Mouse (Mus musculus) spleen, postnatal 36 days (tissue): ENCODE measurements around the gene Actr2.
"Not testable (repeated sequence)": the region's sequence is repeated elsewhere in the genome, so short reads cannot be mapped to it uniquely, and the experiment has no call there.

Experiments
- DNase-seq, 2 experiments: peaks; one replicate each; pipeline ENCODE4 v3.0.0; 2022; ENCODE audit warnings: low spot score in 2 of 2, mixed read lengths in 1 of 2

Actr2 gene

DNA sequence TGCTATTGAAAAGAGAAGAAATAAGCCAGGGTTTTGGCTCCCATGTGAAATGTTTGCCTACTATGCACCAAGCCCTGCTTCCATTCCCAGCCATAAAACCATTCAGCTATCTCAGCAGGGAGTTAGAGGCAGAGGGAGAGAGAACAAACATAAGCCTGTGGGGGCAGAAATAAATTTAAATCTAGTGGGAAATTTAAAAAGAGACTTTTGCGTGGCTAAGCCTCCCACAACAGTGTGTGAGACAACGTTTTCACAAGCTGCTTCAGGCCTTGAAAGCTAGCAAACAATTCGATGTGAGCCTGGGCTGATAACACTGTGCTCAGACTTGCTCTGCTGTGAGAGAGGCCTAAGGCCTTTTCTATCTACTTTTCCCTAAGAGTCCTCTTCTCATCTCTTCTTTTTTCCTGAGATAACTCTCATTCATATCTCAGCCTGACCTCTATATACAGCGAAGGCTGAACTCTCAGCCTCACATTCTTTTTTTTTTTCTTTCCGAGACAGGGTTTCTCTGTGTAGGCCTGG, 3.4 kb upstream of the Actr2 start:
- DNase-seq: no peak

DNA sequence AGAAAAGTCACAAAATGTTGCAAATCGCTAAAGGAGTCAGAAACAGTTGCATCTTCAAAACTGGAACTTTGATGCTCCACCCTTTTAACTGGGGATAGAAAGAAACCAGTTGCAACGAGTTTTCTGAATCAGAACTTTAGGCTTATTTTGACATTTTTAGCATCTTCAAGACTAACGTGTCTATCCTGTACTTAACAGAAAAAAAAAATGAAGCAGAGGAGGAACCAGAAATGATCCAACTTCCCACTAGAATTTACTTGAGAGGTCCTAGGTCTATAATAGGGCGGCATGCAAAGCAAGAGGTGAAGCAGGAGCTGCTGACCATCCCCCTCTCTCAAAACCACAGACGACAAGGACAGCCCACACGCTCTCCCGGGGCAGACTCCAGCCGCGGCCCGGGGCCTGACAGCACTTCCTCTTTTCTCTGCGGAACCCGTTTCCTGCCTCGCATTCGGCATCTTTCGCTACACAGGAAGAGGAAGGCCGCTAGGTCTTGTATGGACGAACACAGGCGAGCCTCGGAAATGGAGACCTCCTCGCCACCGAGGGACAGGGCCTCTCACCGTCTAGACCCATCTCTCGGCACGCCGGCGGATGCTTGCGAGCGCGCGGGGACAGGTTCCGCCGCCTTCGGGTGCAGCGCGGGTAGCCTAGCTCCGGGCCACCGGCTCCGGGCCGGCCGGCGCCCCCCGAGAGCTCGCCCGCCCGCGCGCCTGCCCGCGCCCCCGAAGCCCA, 540 bp downstream of the Actr2 start:
- DNase-seq: peak; percentile 94 to 95

- DNase-seq: no peak
Observed at GRCm38 (mm10) chr11:20108151-20108550, 4.6 kb downstream of the Actr2 start.

DNA sequence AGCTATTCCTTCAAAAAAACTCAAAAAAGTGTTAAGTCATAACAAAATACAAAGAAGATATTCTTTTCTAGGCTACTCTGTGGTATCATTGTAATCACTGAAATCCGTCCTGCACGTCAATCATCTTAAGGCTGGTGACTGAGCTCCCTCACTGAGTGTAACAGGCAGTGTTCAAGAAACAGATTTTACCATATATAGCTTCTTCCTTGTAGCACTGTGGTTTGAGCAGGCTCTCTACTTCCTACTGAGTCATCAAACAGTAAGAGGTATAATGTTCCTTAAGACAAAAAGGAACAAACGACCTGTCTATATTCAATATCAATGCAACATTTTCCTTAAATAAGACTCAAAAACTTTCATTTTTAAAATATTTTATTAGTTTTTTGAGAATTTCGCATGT, 5.0 kb downstream of the Actr2 start:
- DNase-seq: peak in 1 of 2 experiments; percentile 13

- DNase-seq: no peak
Observed at GRCm38 (mm10) chr11:20106946-20107345, 5.8 kb downstream of the Actr2 start.

DNA sequence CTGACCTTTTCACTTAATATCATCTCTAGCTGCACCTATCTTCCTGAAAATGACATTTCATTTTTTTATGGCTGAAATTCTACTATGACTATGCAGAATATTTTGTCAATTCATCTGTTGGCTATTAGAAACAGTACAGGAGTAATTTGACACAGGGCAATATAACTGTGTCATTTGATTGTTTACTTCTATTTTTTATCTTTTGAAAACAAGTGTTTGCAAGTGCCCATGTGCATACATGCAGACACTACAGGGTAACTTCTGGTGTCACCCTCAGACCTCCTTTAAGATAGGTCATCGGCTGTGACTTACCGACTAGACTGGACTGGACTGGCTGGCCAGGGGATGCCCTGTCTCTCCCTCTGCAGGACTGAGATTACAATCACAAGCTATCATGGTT, 8.8 kb downstream of the Actr2 start:
- no peak for DNase-seq

GRCm38 (mm10) chr11:20086306-20086705, 26.4 kb downstream of the Actr2 start:
- DNase-seq: no peak

DNA sequence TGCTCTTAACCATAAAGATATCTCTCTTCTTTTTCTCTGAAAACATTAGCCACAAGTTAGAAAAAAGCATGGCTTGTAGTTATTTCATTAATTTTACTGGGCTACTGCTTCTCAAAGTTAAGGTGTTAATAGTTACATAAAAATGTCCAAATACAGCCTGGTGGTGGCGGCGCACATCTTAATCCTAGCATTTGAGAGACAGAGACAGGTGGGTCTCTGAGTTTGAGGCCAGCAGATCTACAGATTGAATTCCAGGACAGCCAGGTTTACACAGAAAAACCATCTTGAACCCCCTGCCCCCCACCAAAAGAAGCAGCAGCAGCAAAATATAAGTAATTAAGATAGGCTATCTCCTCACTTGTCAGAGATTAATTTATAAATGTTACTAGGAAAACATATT, 27.1 kb downstream of the Actr2 start:
- DNase-seq: no peak

- DNase-seq: no peak
Observed at GRCm38 (mm10) chr11:20075415-20075814, 37.3 kb downstream of the Actr2 start.

- DNase-seq: no peak
Observed at GRCm38 (mm10) chr11:20072826-20073225, 39.9 kb downstream of the Actr2 start.

DNA sequence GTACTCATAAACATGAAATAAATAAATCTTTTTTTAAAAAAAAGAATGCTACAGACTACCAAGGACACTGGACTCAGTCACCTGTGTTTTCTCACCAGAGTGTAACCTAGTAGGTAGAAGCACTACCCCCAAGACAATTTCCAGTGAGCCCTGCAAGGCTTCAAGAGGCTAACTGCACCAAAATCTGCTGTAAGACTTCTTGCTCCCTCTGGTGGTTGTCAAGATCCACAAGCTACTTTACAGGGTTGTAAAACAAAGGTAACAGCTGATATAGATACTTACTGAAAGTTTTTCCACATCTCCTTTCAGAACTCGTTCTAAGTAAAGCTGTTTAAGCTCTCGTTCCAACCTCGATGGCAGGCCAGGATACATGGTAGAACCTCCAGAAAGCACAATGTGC, 40.5 kb downstream of the Actr2 start:
- DNase-seq: peak in 1 of 2 experiments; percentile 17

DNA sequence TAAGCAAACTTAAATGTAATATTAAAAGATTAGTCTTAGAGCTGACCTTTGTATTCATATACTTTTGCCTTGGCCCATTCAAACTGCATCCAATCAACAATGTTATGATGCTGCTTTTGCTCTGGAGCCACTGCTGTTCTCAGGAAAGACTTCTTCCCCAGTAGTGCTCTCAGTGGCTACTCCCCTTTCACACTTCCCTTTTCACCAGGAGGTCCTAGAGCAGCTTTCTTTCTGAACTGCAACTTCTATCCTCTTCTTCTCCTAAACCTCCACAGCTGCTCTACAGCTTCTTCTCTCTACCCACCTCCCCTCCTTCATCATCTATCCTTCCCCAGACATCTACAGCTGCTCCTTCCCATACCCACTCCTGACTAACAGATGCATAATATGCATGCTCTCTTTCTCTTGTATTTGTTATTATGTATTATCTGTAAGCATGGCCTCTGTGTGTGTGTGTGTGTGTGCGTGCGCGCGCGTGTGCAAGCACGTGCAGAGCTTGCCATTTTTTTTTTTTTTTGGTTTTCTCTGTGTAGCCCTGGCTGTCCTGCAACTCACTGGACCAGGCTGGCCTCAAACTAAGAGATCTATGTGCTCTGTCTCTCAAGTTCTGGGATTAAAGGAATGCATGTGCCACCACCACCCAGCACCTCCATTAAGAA, 44.2 kb downstream of the Actr2 start:
- no peak for DNase-seq

DNA sequence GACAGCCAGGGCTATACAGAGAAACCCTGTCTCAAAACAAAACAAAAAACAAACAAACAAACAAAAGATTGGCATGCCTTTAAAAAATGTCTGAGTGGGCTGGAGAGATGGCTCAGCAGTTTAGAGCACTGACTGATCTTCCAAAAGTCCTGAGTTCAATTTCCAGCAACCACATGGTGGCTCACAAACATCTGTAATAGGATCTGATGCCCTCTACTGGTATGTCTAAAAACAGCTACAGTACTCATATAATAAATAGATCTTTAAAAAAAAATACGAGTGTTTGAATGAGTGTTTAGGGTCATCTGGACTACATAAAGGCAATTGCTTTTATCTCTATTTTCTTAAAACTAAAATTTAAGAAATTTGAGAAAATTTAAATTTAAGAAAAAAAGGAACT, 45.2 kb downstream of the Actr2 start:
- DNase-seq: no peak

GRCm38 (mm10) chr11:20066106-20066505, 46.6 kb downstream of the Actr2 start:
- no peak for DNase-seq

GRCm38 (mm10) chr11:20064926-20065325, 47.8 kb downstream of the Actr2 start:
- DNase-seq: no peak

DNA sequence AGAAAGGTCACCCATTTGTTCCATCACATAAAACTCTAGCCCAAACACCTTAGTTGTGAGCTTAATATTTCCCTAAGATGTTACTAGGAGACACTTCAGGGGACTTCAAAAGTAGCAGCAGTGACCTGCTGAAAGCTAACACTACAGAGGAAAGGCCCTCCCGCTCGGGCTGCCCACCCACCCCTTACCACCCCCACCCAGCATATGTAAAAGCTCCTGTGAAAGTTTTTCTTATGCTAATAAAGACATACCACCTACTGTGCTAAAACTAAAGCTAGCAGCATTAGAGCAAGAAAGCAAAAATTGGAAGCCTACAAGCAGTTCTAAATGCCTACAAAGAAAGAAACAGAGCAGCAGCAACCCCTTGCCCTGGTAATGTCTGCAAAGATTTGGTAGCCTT, 48.6 kb downstream of the Actr2 start:
- not testable (repeated sequence) for DNase-seq

DNA sequence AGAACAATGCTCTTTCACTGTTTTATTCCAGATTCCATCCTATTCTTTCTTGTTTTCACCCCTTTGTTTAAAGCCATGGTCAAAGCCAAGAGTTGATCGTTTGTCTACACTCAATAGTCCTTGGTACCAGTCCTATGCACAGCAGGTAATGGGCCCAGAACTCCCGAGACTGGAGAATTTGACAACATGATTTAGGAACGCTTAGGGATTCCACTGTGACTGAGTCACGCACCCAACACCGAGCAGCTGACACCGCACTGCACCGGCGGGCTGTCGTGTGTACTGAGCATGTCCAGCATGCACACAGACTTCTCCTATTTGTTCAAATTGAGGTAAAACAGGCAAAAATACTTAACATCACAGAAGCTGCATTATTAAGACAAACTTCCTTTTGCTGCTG, 49.9 kb downstream of the Actr2 start:
- DNase-seq: not testable (repeated sequence)

DNA sequence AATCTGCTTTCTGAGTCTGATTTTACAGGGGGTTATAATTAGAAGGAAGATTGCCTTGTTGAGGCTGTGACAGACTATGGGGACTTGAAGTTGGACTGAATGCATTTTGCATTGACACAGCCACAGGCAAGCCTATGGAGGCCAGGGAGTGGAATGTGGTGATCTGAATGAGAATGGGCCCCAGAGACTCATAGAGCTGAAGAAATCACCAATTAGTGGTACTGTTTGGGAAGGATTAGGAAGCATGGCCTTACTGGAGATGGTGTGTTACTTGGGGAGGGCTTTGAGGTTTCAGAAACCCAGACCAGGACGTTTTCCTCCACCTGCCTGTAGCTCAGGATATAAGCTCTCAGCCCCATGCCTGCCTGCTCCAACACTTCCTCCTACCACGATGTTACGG, 53.0 kb downstream of the Actr2 start:
- no peak for DNase-seq

DNA sequence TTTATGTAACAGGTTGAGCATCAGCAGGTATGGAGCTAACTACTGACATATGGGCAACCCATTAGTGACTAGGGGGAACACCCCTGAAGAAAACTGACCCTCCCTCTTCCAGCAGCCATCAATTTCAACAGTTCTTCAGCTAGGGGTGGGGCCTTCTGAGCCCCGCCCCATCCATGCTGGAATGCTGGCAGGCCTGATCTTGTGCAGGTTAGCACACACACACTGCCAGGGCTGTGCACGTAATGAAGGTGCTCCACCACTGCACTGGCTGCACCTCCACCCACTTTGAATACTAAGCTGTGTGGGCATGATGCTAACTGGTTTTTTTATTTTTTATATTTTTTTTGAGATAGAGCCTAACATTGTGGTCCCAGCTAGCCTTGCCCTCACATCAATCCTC, 55.3 kb downstream of the Actr2 start:
- no peak for DNase-seq

GRCm38 (mm10) chr11:20056168-20056567, 56.5 kb downstream of the Actr2 start:
- DNase-seq: no peak

GRCm38 (mm10) chr11:20054617-20055016, 58.1 kb downstream of the Actr2 start:
- no peak for DNase-seq

DNA sequence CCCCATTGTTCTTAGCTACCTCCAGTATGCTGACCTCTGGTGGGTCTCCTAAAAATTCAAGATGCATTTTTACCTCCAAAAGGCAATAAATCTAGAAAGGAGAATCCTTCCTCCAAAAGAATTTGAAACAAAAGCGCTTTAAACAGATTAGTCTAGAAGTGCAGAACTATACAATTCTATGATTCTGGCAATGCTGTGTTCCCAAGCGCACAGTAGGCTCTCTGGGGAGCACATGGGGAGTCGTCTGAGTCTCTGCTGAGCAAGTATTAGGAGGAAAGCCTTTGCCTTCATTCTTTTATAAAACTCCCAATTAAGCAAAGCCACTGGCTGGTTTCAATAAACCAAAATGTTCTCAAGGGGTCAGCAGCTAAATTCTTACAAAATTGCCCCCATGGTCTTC, 58.8 kb downstream of the Actr2 start:
- no peak for DNase-seq

DNA sequence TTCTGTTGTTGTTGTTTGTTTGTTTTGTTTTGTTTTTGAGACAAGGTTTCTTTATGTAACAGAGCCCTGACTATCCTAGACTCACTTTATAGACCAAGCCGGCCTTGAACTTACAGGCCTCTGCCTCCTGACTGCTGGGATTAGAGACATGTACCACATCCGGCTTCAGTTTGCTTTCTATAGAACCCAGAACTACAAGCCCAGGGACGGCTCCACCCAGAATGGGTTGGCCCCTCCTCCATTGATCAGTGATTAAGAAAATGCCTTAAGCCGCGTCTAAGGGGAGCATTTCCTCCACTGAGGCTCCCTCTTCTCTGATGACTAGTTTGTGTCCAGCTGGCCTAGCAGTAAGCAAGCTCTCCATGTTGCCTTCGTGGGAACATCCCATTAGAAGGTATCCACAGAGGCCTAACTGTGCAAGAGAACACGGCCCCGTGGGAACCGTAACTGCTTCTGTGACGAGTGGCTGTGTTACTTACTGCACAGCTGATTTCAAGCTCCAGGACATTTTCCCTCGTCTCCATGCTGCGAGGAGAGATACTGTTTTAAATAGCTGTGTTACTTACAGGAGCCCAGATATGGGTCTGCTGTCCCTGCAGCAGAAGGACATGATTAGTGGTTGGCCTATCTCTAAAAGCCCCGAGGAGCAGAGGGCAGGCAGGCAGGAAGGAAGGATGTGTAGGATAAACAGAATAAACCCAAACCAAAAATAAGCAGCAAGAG, 59.7 kb downstream of the Actr2 start:
- DNase-seq: no peak
